Mouse (Mus musculus) kidney, adult 11 months (tissue): ENCODE results near the gene Rasl12.
A peak's percentile ranks its signal among the peaks of the same experiment; 100 is the strongest.

ENCODE experiments used
- DNase-seq: peaks from one replicate; pipeline ENCODE4 v3.0.0; 2022

Gene Rasl12

GRCm38 (mm10) chr9:65458975-65459374 lies 60.7 kb downstream of the Rasl12 start:
- DNase-seq = no peak

GRCm38 (mm10) chr9:65460198-65460597 lies 61.9 kb downstream of the Rasl12 start:
- no peak for DNase-seq

- DNase-seq = peak; percentile 94
These were observed 62.6 kb downstream of the Rasl12 start, which contains the start of gene Spg21 for GRCm38 (mm10) chr9:65460732-65461442. TSS of gene Spg21 (plus strand) at chr9:65460947.

- DNase-seq = no peak
These were observed 64.2 kb downstream of the Rasl12 start for GRCm38 (mm10) chr9:65462544-65462943.

GRCm38 (mm10) chr9:65464161-65464560 lies 65.9 kb downstream of the Rasl12 start:
- DNase-seq = peak; percentile 50
